Mouse (Mus musculus) limb, embryonic 10.5 days (tissue): Measurements from ENCODE around the gene Grik4. TPM values are rescaled to one million over a fixed set of nuclear protein-coding genes. Genes with fewer than 3 reads are reported as not detected.
A peak's percentile ranks its signal among the peaks of the same experiment; 100 is the strongest.

Experiments used
- DNase-seq: peaks from one replicate; pipeline ENCODE4 v3.0.0-alpha.2; 2017; ENCODE audit warnings: low spot score
- H3K27ac ChIP-seq: fragments of 300-500 bp; sonication (generic); 2 replicates; pipeline ENCODE4 v1.5.1; 2016; ENCODE audit warnings: mild to moderate bottlenecking
- H3K27me3 ChIP-seq: fragments of 300-500 bp; sonication (generic); 2 replicates; pipeline ENCODE4 v1.6.1; 2016; ENCODE audit warnings: low read depth, mild to moderate bottlenecking; ENCODE audit not compliant: poor library complexity, severe bottlenecking
- H3K36me3 ChIP-seq: fragments of 300-500 bp; sonication (generic); 2 replicates; pipeline ENCODE4 v1.6.1; 2016; ENCODE audit warnings: mild to moderate bottlenecking, moderate library complexity
- H3K4me1 ChIP-seq: fragments of 300-500 bp; sonication (generic); 2 replicates; pipeline ENCODE4 v1.6.1; 2016
- H3K4me3 ChIP-seq: fragments of 300-500 bp; sonication (generic); 2 replicates; pipeline ENCODE4 v1.5.1; 2016; ENCODE audit warnings: mild to moderate bottlenecking, moderate library complexity
- H3K9me3 ChIP-seq: fragments of 300-500 bp; sonication (generic); replicated peaks from 2 replicates; pipeline ENCODE4 v1.6.1; 2016; ENCODE audit warnings: mild to moderate bottlenecking
- WGBS: fragments of 180-500 bp; shearing (Covaris S2); methylation state at CpG from one replicate; pipeline ENCODE4 v1.1.7; 2016; 5-methylcytosine and 5-hydroxymethylcytosine counted together
- polyA plus RNA-seq: library from polyadenylated mRNA; unstranded; fragments of >200 nt; fragmentation: Nextera tagmentation; extraction: Ambion mirVana; gene quantifications from 2 replicates; pipeline ENCODE4 v1.2.1, GENCODE M21; 2016

Grik4 gene
- polyA plus RNA-seq, 1 experiment from 2014 or later = 2.2 TPM

GRCm38 (mm10) chr9:42703191-42703854, 241.0 kb downstream of the Grik4 start:
- Histone ChIP-seq H3K27me3 (peaks cover 7% of the 10 kb centered on the region; the same call in 1 of the 2 replicates), H3K27ac (no peak overlapping the region), H3K36me3 (no peaks in the 10 kb centered on the region), H3K4me1 (peaks cover 24% of the 10 kb centered on the region), H3K4me3 (no peak overlapping the region), H3K9me3 (no peaks in the 10 kb centered on the region)
- DNase-seq = no peak
- WGBS = 27% methylated on average over 8 of the region's 8 CpGs

- 86% methylated on average over 11 of the region's 11 CpGs for WGBS
- peaks cover 7% of the 10 kb centered on the region; the same call in 1 of the 2 replicates for H3K27me3 ChIP-seq
- no peak for DNase-seq
- H3K4me3 ChIP-seq = no peak overlapping the region
- peaks cover 24% of the 10 kb centered on the region for H3K4me1 ChIP-seq
- H3K9me3 ChIP-seq = no peaks in the 10 kb centered on the region
- H3K36me3 ChIP-seq = no peaks in the 10 kb centered on the region
- no peak overlapping the region for H3K27ac ChIP-seq
These were observed 241.8 kb downstream of the Grik4 start for GRCm38 (mm10) chr9:42702231-42703132.

GRCm38 (mm10) chr9:42701729-42702128, 242.6 kb downstream of the Grik4 start:
- Histone ChIP-seq H3K9me3 (no peaks in the 10 kb centered on the region), H3K27me3 (peaks cover 7% of the 10 kb centered on the region; the same call in 1 of the 2 replicates), H3K4me1 (peaks cover 24% of the 10 kb centered on the region), H3K4me3 (no peak overlapping the region), H3K27ac (no peak overlapping the region), H3K36me3 (no peaks in the 10 kb centered on the region)
- no peak for DNase-seq
- 80% methylated on average over 5 of the region's 5 CpGs for WGBS

GRCm38 (mm10) chr9:42693024-42693423, 251.3 kb downstream of the Grik4 start:
- Histone ChIP-seq H3K9me3 (no peaks in the 10 kb centered on the region), H3K27me3 (no peaks in the 10 kb centered on the region), H3K4me1 (peaks cover 4% of the 10 kb centered on the region; the same call in 1 of the 2 replicates), H3K4me3 (no peak overlapping the region), H3K27ac (no peak overlapping the region), H3K36me3 (no peaks in the 10 kb centered on the region)
- no peak for DNase-seq
- 87% methylated on average over 8 of the region's 8 CpGs for WGBS

GRCm38 (mm10) chr9:42688143-42688542, 256.1 kb downstream of the Grik4 start:
- 37% methylated on average over 4 of the region's 4 CpGs for WGBS
- peak; percentile 85 for DNase-seq
- Histone ChIP-seq H3K27me3 (no peaks in the 10 kb centered on the region), H3K4me3 (no peak overlapping the region), H3K27ac (no peak overlapping the region), H3K9me3 (no peaks in the 10 kb centered on the region), H3K4me1 (peaks cover 4% of the 10 kb centered on the region; the same call in 1 of the 2 replicates), H3K36me3 (no peaks in the 10 kb centered on the region)

GRCm38 (mm10) chr9:42686104-42686503, 258.2 kb downstream of the Grik4 start:
- Histone ChIP-seq H3K27ac (no peak overlapping the region), H3K36me3 (no peaks in the 10 kb centered on the region)

GRCm38 (mm10) chr9:42674017-42674412, 270.3 kb downstream of the Grik4 start:
- WGBS = 51% methylated on average over 5 of the region's 5 CpGs
- H3K36me3 ChIP-seq = no peaks in the 10 kb centered on the region
- no peak overlapping the region for H3K4me3 ChIP-seq
- H3K9me3 ChIP-seq = no peaks in the 10 kb centered on the region
- no peaks in the 10 kb centered on the region for H3K27me3 ChIP-seq
- H3K27ac ChIP-seq = peak overlapping the region; percentile 81
- no peak for DNase-seq
- H3K4me1 ChIP-seq = peaks cover 23% of the 10 kb centered on the region

More at GRCm38 (mm10) chr9:42686104-42686503, 258.2 kb downstream of the Grik4 start:
- Histone ChIP-seq H3K9me3 (no peaks in the 10 kb centered on the region), H3K4me1 (peaks cover 9% of the 10 kb centered on the region), H3K27me3 (no peaks in the 10 kb centered on the region), H3K4me3 (no peak overlapping the region)
- DNase-seq = no peak
- 87% methylated on average over 5 of the region's 5 CpGs for WGBS

GRCm38 (mm10) chr9:42673385-42674016, 270.8 kb downstream of the Grik4 start:
- H3K4me1 ChIP-seq = peaks cover 23% of the 10 kb centered on the region
- no peaks in the 10 kb centered on the region for H3K9me3 ChIP-seq
- H3K4me3 ChIP-seq = no peak overlapping the region; the same call in 1 of the 2 replicates
- WGBS = 30% methylated on average over 12 of the region's 12 CpGs
- no peaks in the 10 kb centered on the region for H3K27me3 ChIP-seq
- DNase-seq = peak; percentile 48
- H3K27ac ChIP-seq = peak overlapping the region; percentile 81
- H3K36me3 ChIP-seq = no peaks in the 10 kb centered on the region

GRCm38 (mm10) chr9:42672982-42673381, 271.3 kb downstream of the Grik4 start:
- WGBS = 63% methylated on average over 8 of the region's 8 CpGs
- H3K36me3 ChIP-seq = no peaks in the 10 kb centered on the region
- DNase-seq = peak; percentile 32
- H3K4me1 ChIP-seq = peaks cover 23% of the 10 kb centered on the region
- H3K4me3 ChIP-seq = no peak overlapping the region
- no peaks in the 10 kb centered on the region for H3K27me3 ChIP-seq
- H3K9me3 ChIP-seq = no peaks in the 10 kb centered on the region
- H3K27ac ChIP-seq = peak overlapping the region; percentile 81

- H3K36me3 ChIP-seq = no peaks in the 10 kb centered on the region
- no peak for DNase-seq
- H3K27me3 ChIP-seq = no peaks in the 10 kb centered on the region
- 89% methylated on average over 2 of the region's 2 CpGs for WGBS
- no peak overlapping the region for H3K4me3 ChIP-seq
- no peaks in the 10 kb centered on the region for H3K9me3 ChIP-seq
- peaks cover 23% of the 10 kb centered on the region for H3K4me1 ChIP-seq
- no peak overlapping the region for H3K27ac ChIP-seq
These were observed 273.7 kb downstream of the Grik4 start for GRCm38 (mm10) chr9:42670619-42671018.

GRCm38 (mm10) chr9:42661481-42661880, 282.8 kb downstream of the Grik4 start:
- Histone ChIP-seq H3K9me3 (no peaks in the 10 kb centered on the region), H3K27me3 (no peaks in the 10 kb centered on the region), H3K36me3 (no peaks in the 10 kb centered on the region), H3K4me3 (no peak overlapping the region), H3K4me1 (no peaks in the 10 kb centered on the region), H3K27ac (no peak overlapping the region)
- 61% methylated on average over 1 of the region's 1 CpGs for WGBS
- no peak for DNase-seq

GRCm38 (mm10) chr9:42652756-42653155, 291.5 kb downstream of the Grik4 start:
- WGBS = 90% methylated on average over 2 of the region's 2 CpGs
- Histone ChIP-seq H3K4me3 (no peak overlapping the region), H3K9me3 (no peaks in the 10 kb centered on the region), H3K4me1 (no peaks in the 10 kb centered on the region), H3K27ac (no peak overlapping the region), H3K36me3 (no peaks in the 10 kb centered on the region), H3K27me3 (no peaks in the 10 kb centered on the region)
- DNase-seq = peak; percentile 73

GRCm38 (mm10) chr9:42652309-42652708, 292.0 kb downstream of the Grik4 start:
- Histone ChIP-seq H3K4me1 (no peaks in the 10 kb centered on the region), H3K9me3 (no peaks in the 10 kb centered on the region), H3K36me3 (no peaks in the 10 kb centered on the region), H3K4me3 (no peak overlapping the region), H3K27ac (no peak overlapping the region), H3K27me3 (no peaks in the 10 kb centered on the region)
- WGBS = 59% methylated on average over 4 of the region's 4 CpGs
- DNase-seq = no peak
